Mouse (Mus musculus): ENCODE results near the gene Npy1r. TPM values are rescaled to one million over a fixed set of nuclear protein-coding genes. Genes with fewer than 3 reads are reported as not detected.

The Npy1r gene
- 1.2 and 1.9 TPM in 2 replicates for polyA plus RNA-seq (2016; fragmentation: Nextera tagmentation; extraction: Ambion mirVana)

DNA sequence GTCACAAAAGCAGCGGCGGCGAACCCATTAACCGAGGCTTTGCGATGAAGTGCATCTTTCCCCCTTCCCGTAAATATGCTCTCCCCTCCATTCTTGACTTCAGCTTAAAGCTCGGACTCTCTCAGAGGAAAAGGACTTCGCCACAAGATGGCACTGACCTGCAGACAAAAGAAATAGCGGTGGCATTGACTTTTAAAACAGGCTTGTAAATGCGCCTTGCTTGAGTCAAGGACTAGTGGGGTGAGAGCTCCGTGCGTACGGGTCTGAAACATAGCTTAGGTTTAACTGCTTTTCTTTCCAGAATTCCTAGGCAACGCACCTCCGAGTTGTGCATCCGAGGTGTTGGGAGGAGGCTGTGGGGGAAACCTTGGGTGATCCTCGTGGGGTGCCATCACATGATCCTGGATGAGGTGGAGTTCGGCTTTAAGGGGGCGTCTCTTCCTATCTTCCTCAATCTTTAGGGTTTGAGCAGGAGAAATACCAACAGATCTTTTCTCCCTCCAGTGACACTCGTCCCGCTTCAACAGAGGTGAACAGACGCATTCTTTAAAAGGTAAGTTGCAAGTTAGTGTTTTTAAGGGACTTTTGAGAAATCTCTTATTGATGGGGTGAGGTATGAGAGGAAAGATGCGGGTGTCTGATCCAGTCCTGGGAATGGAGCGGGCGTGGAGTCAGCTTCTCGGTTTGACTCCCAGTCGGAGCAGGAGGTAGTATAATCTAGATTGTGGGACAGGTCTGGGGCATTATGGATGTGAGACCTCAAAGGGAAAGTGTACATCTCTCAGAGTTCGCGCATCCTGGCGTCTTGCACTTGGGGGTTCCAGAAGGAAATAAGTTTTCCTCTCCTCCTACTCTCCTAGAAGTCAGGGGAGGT, at the start of gene Npy1r:
TSS of gene Npy1r (plus strand) at position 223 of the 874 bp plus-strand sequence.
- WGBS, result 1% methylated on average over 30 of the region's 30 CpGs
- Histone ChIP-seq H3K4me3 (replicated peaks) (peak within 1 kb of the TSS; percentile 37), H3K36me3 (no peaks in the 10 kb centered on the region), H3K4me2 (peak within 1 kb of the TSS; percentile 60), H3K27ac (no peak within 1 kb of the TSS), H3K4me1 (replicated peaks) (no peaks in the 10 kb centered on the region), H3K9me3 (no peaks in the 10 kb centered on the region), H3K9ac (replicated peaks) (peak within 1 kb of the TSS; percentile 37; the same call in 1 of the 2 replicates), H3K27me3 (peaks cover 39% of the 10 kb centered on the region)
- peak; percentile 59; the same call in 1 of the 2 replicates for ATAC-seq (ENCODE audit: insufficient number of reproducible peaks, insufficient read depth, low FRiP score, low TSS enrichment, low read depth)

DNA sequence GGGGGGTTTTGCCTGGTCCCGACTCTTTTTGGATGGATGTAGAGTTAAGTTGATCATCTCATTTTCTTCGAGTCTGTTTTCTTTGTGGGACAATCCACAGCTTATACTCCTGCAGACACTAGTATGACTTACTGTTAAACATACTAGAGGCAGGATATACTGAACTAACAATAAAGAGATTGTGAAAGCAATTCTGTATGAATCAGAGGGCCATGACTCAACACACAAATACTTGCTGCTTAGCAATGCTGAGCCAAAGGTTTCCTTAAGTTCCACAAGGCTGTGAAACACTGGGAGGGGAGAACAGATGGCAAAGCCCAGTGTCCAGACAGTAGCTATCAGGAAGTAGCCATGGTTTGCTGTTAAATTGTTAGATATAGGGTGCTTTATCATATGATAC, 15.7 kb upstream of the Npy1r start:
- WGBS, result 85% methylated on average over 2 of the region's 2 CpGs
- no peak for ATAC-seq (ENCODE audit: insufficient number of reproducible peaks, insufficient read depth, low FRiP score, low TSS enrichment, low read depth)
- Histone ChIP-seq H3K27ac (no peak overlapping the region), H3K4me1 (replicated peaks) (no peaks in the 10 kb centered on the region), H3K36me3 (no peaks in the 10 kb centered on the region), H3K9me3 (no peaks in the 10 kb centered on the region), H3K4me3 (replicated peaks) (no peak overlapping the region), H3K27me3 (peaks cover 6% of the 10 kb centered on the region), H3K4me2 (no peak overlapping the region), H3K9ac (replicated peaks) (no peak overlapping the region)

DNA sequence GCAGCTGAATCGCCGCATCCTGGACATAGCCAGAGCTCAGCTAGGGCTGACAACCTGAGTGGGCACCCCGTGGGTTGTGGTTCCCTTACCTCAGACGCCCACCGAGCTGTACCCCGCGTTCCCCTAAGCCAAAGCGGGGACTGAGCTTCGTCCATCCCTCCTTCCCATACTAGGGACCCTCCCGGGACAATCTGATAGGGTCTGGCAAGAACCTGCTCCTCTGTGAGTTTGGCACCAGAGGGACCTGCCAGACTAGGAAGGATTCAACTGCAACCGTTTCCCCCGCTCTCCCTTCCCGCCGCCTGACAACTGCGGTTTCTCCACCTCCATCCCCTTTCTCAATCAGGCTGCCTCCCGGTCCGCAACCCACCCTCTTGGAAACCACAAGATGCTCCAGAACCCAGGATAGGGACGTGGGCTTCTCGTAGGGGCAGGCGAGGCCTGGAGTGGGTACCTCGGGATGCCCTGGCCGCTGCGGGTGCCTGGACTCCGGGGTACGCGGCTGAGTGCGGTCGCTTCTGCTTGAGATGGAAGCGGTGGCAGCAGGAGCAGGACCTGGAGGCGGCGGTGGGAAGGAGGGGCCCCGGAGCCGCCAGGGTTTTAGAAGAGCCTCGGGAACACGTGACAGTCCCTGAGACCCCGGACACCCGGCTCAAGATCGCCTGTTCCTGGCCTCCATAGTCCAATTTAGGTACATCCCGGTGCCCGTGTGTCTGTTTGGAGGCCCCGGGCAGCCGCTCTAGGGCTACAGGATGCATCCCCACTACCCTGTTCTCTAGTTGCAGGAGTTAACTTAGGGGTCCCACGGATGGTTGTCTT, 9.3 kb upstream of the Npy1r start, which contains the start of gene Npy5r:
TSS of gene Npy5r (minus strand) at position 618 of the 819 bp plus-strand sequence.
- peak within 1 kb of the TSS; percentile 47 for H3K4me3 ChIP-seq (replicated peaks)
- WGBS, result 3% methylated on average over 43 of the region's 43 CpGs
- H3K36me3 ChIP-seq, result no peaks in the 10 kb centered on the region
- peak within 1 kb of the TSS; percentile 40 for H3K9ac ChIP-seq (replicated peaks)
- H3K27ac ChIP-seq, result no peak within 1 kb of the TSS
- H3K9me3 ChIP-seq, result no peaks in the 10 kb centered on the region
- H3K27me3 ChIP-seq, result peaks cover 42% of the 10 kb centered on the region
- peak within 1 kb of the TSS; percentile 83 for H3K4me2 ChIP-seq
- no peak for ATAC-seq (ENCODE audit: insufficient number of reproducible peaks, insufficient read depth, low FRiP score, low TSS enrichment, low read depth)
- peaks cover 4% of the 10 kb centered on the region; the same call in 1 of the 2 replicates for H3K4me1 ChIP-seq (replicated peaks)

DNA sequence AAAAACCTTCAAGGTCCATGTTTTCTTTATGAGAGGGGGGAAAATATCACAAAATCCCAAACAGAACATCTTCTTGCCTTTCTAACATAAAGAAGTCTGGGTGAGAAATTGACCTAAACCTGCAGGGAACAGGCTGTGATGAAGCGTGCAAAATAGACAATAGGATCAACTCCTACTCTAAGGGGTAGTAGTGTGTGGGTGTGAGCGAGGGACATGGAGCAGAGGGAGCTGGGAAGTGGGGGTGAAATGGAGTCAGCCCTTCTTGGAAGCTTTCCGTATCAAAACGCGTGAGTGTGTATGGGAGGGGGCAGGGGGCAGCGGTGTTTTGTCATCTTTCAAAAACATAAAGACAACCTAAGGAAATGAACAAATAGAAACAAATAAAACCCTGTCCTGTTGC, 8.6 kb upstream of the Npy1r start:
- Histone ChIP-seq H3K4me3 (replicated peaks) (no peak overlapping the region), H3K27ac (no peak overlapping the region), H3K4me1 (replicated peaks) (peaks cover 4% of the 10 kb centered on the region; the same call in 1 of the 2 replicates), H3K36me3 (no peaks in the 10 kb centered on the region), H3K27me3 (peaks cover 42% of the 10 kb centered on the region), H3K4me2 (peak overlapping the region; percentile 83), H3K9ac (replicated peaks) (no peak overlapping the region), H3K9me3 (no peaks in the 10 kb centered on the region)
- no peak for ATAC-seq (ENCODE audit: insufficient number of reproducible peaks, insufficient read depth, low FRiP score, low TSS enrichment, low read depth)
- WGBS, result 55% methylated on average over 6 of the region's 6 CpGs

DNA sequence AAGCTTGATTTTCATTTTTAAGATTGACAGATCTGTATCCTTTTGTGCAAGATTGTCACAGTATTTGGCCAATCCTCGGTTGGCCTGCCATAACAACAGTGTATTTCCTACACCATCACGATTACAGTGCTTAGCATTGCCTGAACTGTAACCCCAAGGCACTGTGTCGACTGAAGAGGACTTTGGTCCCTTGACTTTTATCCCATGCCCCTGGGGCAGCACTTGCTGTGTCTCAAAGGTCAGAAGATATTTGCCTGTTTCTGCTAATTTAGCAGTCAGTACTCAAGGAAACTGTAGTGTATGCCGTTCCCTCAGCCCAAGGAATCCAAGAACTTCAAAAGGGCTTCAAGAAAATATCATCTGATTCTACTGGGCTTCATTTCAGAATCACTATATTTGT, 8.2 kb upstream of the Npy1r start:
- 60% methylated on average over 4 of the region's 4 CpGs for WGBS
- no peaks in the 10 kb centered on the region for H3K36me3 ChIP-seq
- H3K4me2 ChIP-seq, result no peak overlapping the region
- H3K9me3 ChIP-seq, result no peaks in the 10 kb centered on the region
- ATAC-seq (ENCODE audit: insufficient number of reproducible peaks, insufficient read depth, low FRiP score, low TSS enrichment, low read depth), result no peak
- no peak overlapping the region for H3K27ac ChIP-seq
- no peak overlapping the region for H3K9ac ChIP-seq (replicated peaks)
- H3K4me3 ChIP-seq (replicated peaks), result no peak overlapping the region
- peaks cover 42% of the 10 kb centered on the region for H3K27me3 ChIP-seq
- peaks cover 4% of the 10 kb centered on the region; the same call in 1 of the 2 replicates for H3K4me1 ChIP-seq (replicated peaks)

DNA sequence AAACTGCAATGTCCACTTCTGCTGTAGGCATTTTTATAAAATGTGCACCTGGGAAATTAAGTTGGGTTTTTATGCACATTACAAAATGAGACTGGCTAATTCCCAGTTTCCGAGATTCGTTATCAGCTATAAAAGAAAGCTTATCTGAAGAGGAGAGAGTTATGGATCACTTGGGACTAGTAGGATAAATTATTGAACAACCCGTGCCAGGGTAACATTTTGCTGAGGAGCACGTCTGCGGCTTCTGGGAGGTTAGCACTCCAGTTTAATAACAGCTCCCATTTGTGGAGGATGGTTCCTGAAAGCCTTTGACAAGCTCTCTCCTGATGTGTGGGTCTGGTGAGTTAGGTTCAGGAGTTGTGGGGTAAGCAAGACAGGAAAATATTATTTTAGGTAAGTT, 6.6 kb upstream of the Npy1r start:
- Histone ChIP-seq H3K9ac (replicated peaks) (no peak overlapping the region), H3K4me3 (replicated peaks) (no peak overlapping the region), H3K27ac (no peak overlapping the region), H3K27me3 (peaks cover 45% of the 10 kb centered on the region), H3K4me2 (no peak overlapping the region), H3K4me1 (replicated peaks) (peaks cover 4% of the 10 kb centered on the region; the same call in 1 of the 2 replicates), H3K9me3 (no peaks in the 10 kb centered on the region), H3K36me3 (no peaks in the 10 kb centered on the region)
- no peak for ATAC-seq (ENCODE audit: insufficient number of reproducible peaks, insufficient read depth, low FRiP score, low TSS enrichment, low read depth)
- WGBS, result 66% methylated on average over 5 of the region's 5 CpGs

DNA sequence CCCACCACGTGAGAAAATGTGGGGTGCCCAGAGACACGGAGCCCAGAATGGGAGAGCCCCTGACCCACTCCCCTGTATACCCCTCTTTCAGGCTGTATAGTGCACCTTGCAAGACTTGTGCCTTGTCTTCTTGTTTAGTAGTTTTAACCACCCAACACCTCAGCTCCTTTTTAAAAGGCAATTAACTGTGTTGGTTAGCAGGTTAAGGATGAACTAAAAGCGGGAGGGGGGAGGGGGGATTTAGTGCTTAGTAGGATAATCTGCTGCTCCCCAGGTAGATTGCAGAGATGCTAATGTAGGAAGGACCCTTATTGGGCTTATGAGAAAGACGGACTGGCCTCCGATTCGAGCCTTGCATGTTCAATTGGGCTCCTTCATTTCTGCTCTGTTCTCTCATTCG, 1.0 kb downstream of the Npy1r start:
- ATAC-seq (ENCODE audit: insufficient number of reproducible peaks, insufficient read depth, low FRiP score, low TSS enrichment, low read depth), result no peak
- Histone ChIP-seq H3K27ac (no peak overlapping the region), H3K4me2 (peak overlapping the region; percentile 60), H3K9ac (replicated peaks) (no peak overlapping the region), H3K27me3 (peaks cover 39% of the 10 kb centered on the region), H3K4me3 (replicated peaks) (peak overlapping the region; percentile 37; the same call in 1 of the 2 replicates), H3K4me1 (replicated peaks) (no peaks in the 10 kb centered on the region), H3K9me3 (no peaks in the 10 kb centered on the region), H3K36me3 (no peaks in the 10 kb centered on the region)
- WGBS, result 11% methylated on average over 7 of the region's 7 CpGs

DNA sequence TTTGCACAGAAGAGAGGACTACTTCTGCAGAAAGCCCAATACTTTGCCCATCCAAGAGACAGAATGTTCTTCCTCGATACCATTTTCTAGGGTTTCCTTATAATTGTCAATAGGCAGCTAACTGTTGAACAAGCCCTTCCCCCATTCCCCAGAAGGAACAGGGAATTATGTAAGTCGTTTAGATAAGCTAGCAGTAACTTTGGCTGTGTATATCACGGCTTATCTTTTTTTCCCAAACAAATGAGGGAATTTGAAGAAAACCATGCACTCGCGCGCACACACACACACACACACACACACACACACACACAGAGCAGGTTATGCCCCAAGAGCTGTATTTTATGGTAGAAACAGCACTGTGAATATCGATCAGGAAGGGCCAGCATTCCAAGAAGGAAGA, 1.8 kb downstream of the Npy1r start:
- no peak for ATAC-seq (ENCODE audit: insufficient number of reproducible peaks, insufficient read depth, low FRiP score, low TSS enrichment, low read depth)
- Histone ChIP-seq H3K36me3 (no peaks in the 10 kb centered on the region), H3K9ac (replicated peaks) (no peak overlapping the region), H3K27ac (no peak overlapping the region), H3K4me3 (replicated peaks) (no peak overlapping the region), H3K27me3 (peaks cover 39% of the 10 kb centered on the region), H3K9me3 (no peaks in the 10 kb centered on the region), H3K4me1 (replicated peaks) (no peaks in the 10 kb centered on the region), H3K4me2 (no peak overlapping the region)
- 75% methylated on average over 7 of the region's 7 CpGs for WGBS

DNA sequence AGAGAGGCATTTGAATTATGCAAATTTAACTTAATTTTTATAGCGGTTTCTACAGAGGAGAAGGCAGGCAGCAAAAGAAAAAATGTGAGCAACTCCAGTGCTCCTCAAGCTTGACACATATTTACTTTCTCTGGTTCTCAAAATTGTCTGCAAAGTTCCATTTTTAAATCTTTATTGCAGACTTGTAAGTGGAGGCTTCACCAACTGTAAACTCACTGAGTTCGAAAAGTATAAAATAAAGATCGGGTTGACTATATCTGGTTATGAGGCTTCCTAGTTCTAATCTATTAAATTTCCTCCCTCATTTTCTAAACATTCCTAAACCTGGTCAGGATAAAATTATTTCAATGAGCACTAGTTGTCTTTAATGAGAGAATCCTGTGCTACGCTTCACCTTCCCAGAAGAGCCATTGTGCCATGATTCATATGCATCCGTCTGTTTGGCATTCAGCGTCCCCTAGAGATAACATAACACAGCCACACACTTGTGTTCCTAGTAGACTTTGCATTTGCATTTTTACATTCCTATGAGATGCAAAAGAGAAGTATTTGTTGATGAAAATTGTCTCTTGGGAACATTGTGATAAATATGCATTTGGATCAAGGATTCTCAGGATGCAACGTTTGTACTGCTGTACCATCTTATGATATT, 17.5 kb downstream of the Npy1r start:
- Histone ChIP-seq H3K27ac (no peak overlapping the region), H3K4me2 (no peak overlapping the region), H3K4me1 (replicated peaks) (no peaks in the 10 kb centered on the region), H3K36me3 (no peaks in the 10 kb centered on the region), H3K4me3 (replicated peaks) (no peak overlapping the region), H3K9ac (replicated peaks) (no peak overlapping the region), H3K27me3 (no peaks in the 10 kb centered on the region), H3K9me3 (no peaks in the 10 kb centered on the region)
- no peak for ATAC-seq (ENCODE audit: insufficient number of reproducible peaks, insufficient read depth, low FRiP score, low TSS enrichment, low read depth)
- WGBS, result 93% methylated on average over 7 of the region's 7 CpGs

DNA sequence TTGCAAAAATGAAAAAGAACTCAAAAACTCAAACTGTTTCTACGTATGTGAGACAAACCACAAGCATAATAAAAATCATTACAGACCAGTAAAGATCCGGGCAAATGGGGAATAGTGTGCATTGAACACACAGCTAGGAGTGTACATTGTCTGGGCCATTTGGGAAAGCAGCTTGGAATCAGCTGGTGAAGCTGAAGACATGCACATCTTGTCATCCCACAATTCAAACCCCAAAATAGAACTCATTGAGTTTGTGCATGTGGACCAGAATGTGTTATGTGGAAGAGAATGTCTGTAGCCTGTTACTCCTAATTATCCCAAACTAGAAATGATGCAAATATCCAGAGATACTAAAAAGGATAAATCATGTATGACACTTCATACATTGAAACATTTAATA, 25.8 kb downstream of the Npy1r start:
- H3K9ac ChIP-seq (replicated peaks), result no peak overlapping the region
- no peaks in the 10 kb centered on the region for H3K27me3 ChIP-seq
- H3K27ac ChIP-seq, result no peak overlapping the region
- no peaks in the 10 kb centered on the region for H3K9me3 ChIP-seq
- 75% methylated on average over 2 of the region's 2 CpGs for WGBS
- H3K4me1 ChIP-seq (replicated peaks), result no peaks in the 10 kb centered on the region
- no peak overlapping the region for H3K4me2 ChIP-seq
- no peak for ATAC-seq (ENCODE audit: insufficient number of reproducible peaks, insufficient read depth, low FRiP score, low TSS enrichment, low read depth)
- no peak overlapping the region for H3K4me3 ChIP-seq (replicated peaks)
- H3K36me3 ChIP-seq, result no peaks in the 10 kb centered on the region

DNA sequence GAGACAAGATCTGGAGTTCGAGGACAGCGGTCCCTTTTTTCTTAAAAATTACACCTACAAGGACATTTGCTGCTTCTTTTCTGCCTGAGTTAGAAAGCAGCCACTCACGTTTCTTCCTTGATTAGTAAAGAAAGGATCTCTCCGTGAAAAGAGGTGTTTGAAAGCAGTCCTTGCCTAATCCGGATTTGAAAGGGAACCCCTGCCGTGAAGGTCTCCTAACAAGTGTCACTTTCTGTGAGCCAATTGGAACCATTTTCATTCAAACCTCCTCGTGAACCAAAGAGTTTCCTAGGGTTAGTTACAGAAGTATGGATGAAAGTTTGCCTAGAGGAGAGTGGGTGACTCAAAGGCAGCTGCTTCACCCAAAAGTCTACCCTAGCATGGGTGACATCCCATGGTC, 32.5 kb downstream of the Npy1r start:
- ATAC-seq (ENCODE audit: insufficient number of reproducible peaks, insufficient read depth, low FRiP score, low TSS enrichment, low read depth), result no peak
- no peak overlapping the region for H3K27ac ChIP-seq
- no peaks in the 10 kb centered on the region for H3K4me1 ChIP-seq (replicated peaks)
- no peak overlapping the region for H3K9ac ChIP-seq (replicated peaks)
- H3K36me3 ChIP-seq, result no peaks in the 10 kb centered on the region
- no peak overlapping the region for H3K4me2 ChIP-seq
- H3K27me3 ChIP-seq, result no peaks in the 10 kb centered on the region
- WGBS, result 45% methylated on average over 7 of the region's 7 CpGs
- H3K4me3 ChIP-seq (replicated peaks), result no peak overlapping the region
- no peaks in the 10 kb centered on the region for H3K9me3 ChIP-seq
